Mouse (Mus musculus): ENCODE measurements around the gene Bmp10. TPM values are rescaled to one million over a fixed set of nuclear protein-coding genes. Genes with fewer than 3 reads are reported as not detected.

Bmp10 gene
- polyA plus RNA-seq, 1 experiment from 2014 or later, result 0.36 TPM

- Histone ChIP-seq H3K36me3 (replicated peaks; ENCODE audit: insufficient read depth, low read length) (0 out of 2 replicates have a peak, but pooled peaks cover 3% of the 10 kb centered on the region), H3K9ac (replicated peaks) (no peak overlapping the region), H3K27me3 (ENCODE audit: insufficient read depth, low read length) (no peaks in the 10 kb centered on the region), H3K4me2 (ENCODE audit: low read depth, low read length) (no peak overlapping the region), H3K27ac (ENCODE audit: low read depth) (no peak overlapping the region), H3K4me3 (ENCODE audit: low read depth, low read length) (no peak overlapping the region), H3K9me3 (ENCODE audit: low read length) (no peaks in the 10 kb centered on the region), H3K4me1 (ENCODE audit: insufficient read depth) (no peaks in the 10 kb centered on the region)
- 36% methylated on average over 5 of the region's 5 CpGs for WGBS (ENCODE audit: insufficient replicate concordance)
- no peak for TF ChIP-seq CTCF (IDR thresholded peaks at IDR 0.05; ENCODE audit: low read depth)
- TF ChIP-seq EP300 (IDR thresholded peaks at IDR 0.05; ENCODE audit: low read depth), result no peak
- no peak for ATAC-seq
- no peak for DNase-seq
Measured at GRCm38 (mm10) chr6:87479291-87479999, 50.7 kb downstream of the Bmp10 start.

- no peak overlapping the region for H3K9ac ChIP-seq (replicated peaks)
- WGBS (ENCODE audit: insufficient replicate concordance), result 68% methylated on average over 12 of the region's 12 CpGs
- H3K9me3 ChIP-seq (ENCODE audit: low read length), result no peaks in the 10 kb centered on the region
- H3K27ac ChIP-seq (ENCODE audit: low read depth), result no peak overlapping the region
- no peak overlapping the region for H3K4me2 ChIP-seq (ENCODE audit: low read depth, low read length)
- H3K27me3 ChIP-seq (ENCODE audit: insufficient read depth, low read length), result no peaks in the 10 kb centered on the region
- ATAC-seq (no peak), DNase-seq (no peak)
- peaks cover 5% of the 10 kb centered on the region; the same call in 1 of the 2 replicates for H3K36me3 ChIP-seq (replicated peaks; ENCODE audit: insufficient read depth, low read length)
- TF ChIP-seq EP300 (IDR thresholded peaks at IDR 0.05; ENCODE audit: low read depth) (no peak), CTCF (IDR thresholded peaks at IDR 0.05; ENCODE audit: low read depth) (no peak)
- H3K4me1 ChIP-seq (ENCODE audit: insufficient read depth), result no peaks in the 10 kb centered on the region
- H3K4me3 ChIP-seq (ENCODE audit: low read depth, low read length), result no peak overlapping the region
Measured at GRCm38 (mm10) chr6:87483224-87483899, 54.6 kb downstream of the Bmp10 start.

GRCm38 (mm10) chr6:87483900-87484289, 55.1 kb downstream of the Bmp10 start:
- H3K9me3 ChIP-seq (ENCODE audit: low read length), result no peaks in the 10 kb centered on the region
- no peak overlapping the region for H3K4me2 ChIP-seq (ENCODE audit: low read depth, low read length)
- H3K27me3 ChIP-seq (ENCODE audit: insufficient read depth, low read length), result no peaks in the 10 kb centered on the region
- no peak overlapping the region for H3K9ac ChIP-seq (replicated peaks)
- 74% methylated on average over 3 of the region's 3 CpGs for WGBS (ENCODE audit: insufficient replicate concordance)
- H3K27ac ChIP-seq (ENCODE audit: low read depth), result no peak overlapping the region
- TF ChIP-seq CTCF (IDR thresholded peaks at IDR 0.05; ENCODE audit: low read depth) (no peak), EP300 (IDR thresholded peaks at IDR 0.05; ENCODE audit: low read depth) (no peak)
- no peak overlapping the region for H3K4me3 ChIP-seq (ENCODE audit: low read depth, low read length)
- H3K4me1 ChIP-seq (ENCODE audit: insufficient read depth), result no peaks in the 10 kb centered on the region
- DNase-seq, result no peak
- no peak for ATAC-seq
- H3K36me3 ChIP-seq (replicated peaks; ENCODE audit: insufficient read depth, low read length), result peaks cover 5% of the 10 kb centered on the region; the same call in 1 of the 2 replicates

GRCm38 (mm10) chr6:87484806-87485205, 56.0 kb downstream of the Bmp10 start:
- WGBS (ENCODE audit: insufficient replicate concordance), result 70% methylated on average over 5 of the region's 5 CpGs
- TF ChIP-seq CTCF (IDR thresholded peaks at IDR 0.05; ENCODE audit: low read depth) (no peak), EP300 (IDR thresholded peaks at IDR 0.05; ENCODE audit: low read depth) (no peak)
- no peak for DNase-seq
- H3K9me3 ChIP-seq (ENCODE audit: low read length), result no peaks in the 10 kb centered on the region
- no peak overlapping the region for H3K9ac ChIP-seq (replicated peaks)
- peaks cover 5% of the 10 kb centered on the region; the same call in 1 of the 2 replicates for H3K36me3 ChIP-seq (replicated peaks; ENCODE audit: insufficient read depth, low read length)
- H3K27me3 ChIP-seq (ENCODE audit: insufficient read depth, low read length), result no peaks in the 10 kb centered on the region
- H3K4me2 ChIP-seq (ENCODE audit: low read depth, low read length), result no peak overlapping the region
- H3K4me1 ChIP-seq (ENCODE audit: insufficient read depth), result no peaks in the 10 kb centered on the region
- no peak for ATAC-seq
- H3K27ac ChIP-seq (ENCODE audit: low read depth), result no peak overlapping the region
- H3K4me3 ChIP-seq (ENCODE audit: low read depth, low read length), result no peak overlapping the region

Other genes with a start within 250 kb of the Bmp10 start
- gene Antxr1, start 93.2 kb upstream of the Bmp10 start, polyA plus RNA-seq (2015; fragmentation: Nextera tagmentation; extraction: Ambion mirVana), result 0.38 and 0.47 TPM in 2 replicates
- not detected in 2 replicates for gene Gkn1, start 78.1 kb upstream of the Bmp10 start, polyA plus RNA-seq (2015; fragmentation: Nextera tagmentation; extraction: Ambion mirVana)
- gene Gkn2, start 55.6 kb upstream of the Bmp10 start, polyA plus RNA-seq (2015; fragmentation: Nextera tagmentation; extraction: Ambion mirVana), result not detected in 2 replicates
- not detected in 2 replicates for gene Gkn3, start 40.1 kb upstream of the Bmp10 start, polyA plus RNA-seq (2015; fragmentation: Nextera tagmentation; extraction: Ambion mirVana)
- gene Arhgap25, start 104.3 kb downstream of the Bmp10 start, polyA plus RNA-seq (2015; fragmentation: Nextera tagmentation; extraction: Ambion mirVana), result 6.0 TPM in 2 replicates
- 1.1 and 1.6 TPM in 2 replicates for gene Prokr1, start 161.7 kb downstream of the Bmp10 start, polyA plus RNA-seq (2015; fragmentation: Nextera tagmentation; extraction: Ambion mirVana)
- 5.5 and 7.1 TPM in 2 replicates for gene Aplf, start 243.2 kb downstream of the Bmp10 start, polyA plus RNA-seq (2015; fragmentation: Nextera tagmentation; extraction: Ambion mirVana)

Measured in liver, postnatal 0 days (tissue).